Mouse (Mus musculus): ENCODE measurements around the gene Aggf1. TPM values are rescaled to one million over a fixed set of nuclear protein-coding genes. Genes with fewer than 3 reads are reported as not detected.

The Aggf1 gene
- total RNA-seq, 2 experiments from 2014 or later, result 39.0 to 39.9 TPM

- intact Hi-C loops (cut with DNase I), result no loop called here
- DNase-seq (ENCODE audit: extremely low spot score in 1 of 2, low spot score in 2 of 2), result no peak
These were observed 31.7 kb downstream of the Aggf1 start for GRCm38 (mm10) chr13:95343470-95343869.

GRCm38 (mm10) chr13:95336122-95336677, 39.0 kb downstream of the Aggf1 start:
- intact Hi-C loops (cut with DNase I), result no loop called here
- DNase-seq (ENCODE audit: extremely low spot score in 1 of 2, low spot score in 2 of 2), result peak in 1 of 2 experiments; percentile 59

GRCm38 (mm10) chr13:95332086-95332899, 42.9 kb downstream of the Aggf1 start:
- no peak for DNase-seq (ENCODE audit: extremely low spot score in 1 of 2, low spot score in 2 of 2)
- intact Hi-C loops (cut with DNase I), result no loop called here

- no peak for DNase-seq (ENCODE audit: extremely low spot score in 1 of 2, low spot score in 2 of 2)
- intact Hi-C loops (cut with DNase I), result no loop called here
These were observed 44.6 kb downstream of the Aggf1 start for GRCm38 (mm10) chr13:95330507-95330906.

GRCm38 (mm10) chr13:95328767-95329166, 46.4 kb downstream of the Aggf1 start:
- no peak for DNase-seq (ENCODE audit: extremely low spot score in 1 of 2, low spot score in 2 of 2)
- intact Hi-C loops (cut with DNase I), result loop anchor here (10.0 kb wide), 1 partner anchor 104 kb away; no protein-coding TSS in a partner anchor

GRCm38 (mm10) chr13:95327345-95327741, 47.8 kb downstream of the Aggf1 start:
- peak; percentile 52 to 69 for DNase-seq (ENCODE audit: extremely low spot score in 1 of 2, low spot score in 2 of 2)

GRCm38 (mm10) chr13:95326611-95327344, 48.4 kb downstream of the Aggf1 start:
- intact Hi-C loops (cut with DNase I), result loop anchor here (10.0 kb wide), 1 partner anchor 102 kb away; no protein-coding TSS in a partner anchor
- no peak for DNase-seq (ENCODE audit: extremely low spot score in 1 of 2, low spot score in 2 of 2)

More at GRCm38 (mm10) chr13:95327345-95327741, 47.8 kb downstream of the Aggf1 start:
- intact Hi-C loops (cut with DNase I), result loop anchor here (10.0 kb wide), 1 partner anchor 103 kb away; no protein-coding TSS in a partner anchor

GRCm38 (mm10) chr13:95325907-95326550, 49.1 kb downstream of the Aggf1 start:
- intact Hi-C loops (cut with DNase I), result loop anchor here (10.0 kb wide), 1 partner anchor 101 kb away; no protein-coding TSS in a partner anchor
- no peak for DNase-seq (ENCODE audit: extremely low spot score in 1 of 2, low spot score in 2 of 2)

- intact Hi-C loops (cut with DNase I), result loop anchor here (10.0 kb wide), 1 partner anchor 100 kb away; no protein-coding TSS in a partner anchor
- peak; percentile 55 to 90 for DNase-seq (ENCODE audit: extremely low spot score in 1 of 2, low spot score in 2 of 2)
These were observed 49.9 kb downstream of the Aggf1 start for GRCm38 (mm10) chr13:95325080-95325906.

- no peak for DNase-seq (ENCODE audit: extremely low spot score in 1 of 2, low spot score in 2 of 2)
- intact Hi-C loops (cut with DNase I), result loop anchor here (10.0 kb wide), 1 partner anchor 100 kb away; no protein-coding TSS in a partner anchor
These were observed 50.5 kb downstream of the Aggf1 start for GRCm38 (mm10) chr13:95324626-95325079.

- peak; percentile 58 to 82 for DNase-seq (ENCODE audit: extremely low spot score in 1 of 2, low spot score in 2 of 2)
- intact Hi-C loops (cut with DNase I), result loop anchor here (10.0 kb wide), 1 partner anchor 99 kb away; no protein-coding TSS in a partner anchor
These were observed 51.1 kb downstream of the Aggf1 start for GRCm38 (mm10) chr13:95323950-95324625.

GRCm38 (mm10) chr13:95323400-95323799, 51.8 kb downstream of the Aggf1 start, which contains the start of gene Zbed3:
Gene Zbed3 (plus strand): TSS chr13:95323612.
- intact Hi-C loops (cut with DNase I), result loop anchor here (10.0 kb wide), 1 partner anchor 99 kb away; no protein-coding TSS in a partner anchor
- DNase-seq (ENCODE audit: extremely low spot score in 1 of 2, low spot score in 2 of 2), result no peak

GRCm38 (mm10) chr13:95320451-95320850, 54.7 kb downstream of the Aggf1 start:
- no peak for DNase-seq (ENCODE audit: extremely low spot score in 1 of 2, low spot score in 2 of 2)

GRCm38 (mm10) chr13:95319153-95319552, 56.0 kb downstream of the Aggf1 start:
- no peak for DNase-seq (ENCODE audit: extremely low spot score in 1 of 2, low spot score in 2 of 2)
- intact Hi-C loops (cut with DNase I), result no loop called here

More at GRCm38 (mm10) chr13:95320451-95320850, 54.7 kb downstream of the Aggf1 start:
- intact Hi-C loops (cut with DNase I), result loop anchor here (10.0 kb wide), 1 partner anchor 96 kb away; no protein-coding TSS in a partner anchor

- no peak for DNase-seq (ENCODE audit: extremely low spot score in 1 of 2, low spot score in 2 of 2)
- intact Hi-C loops (cut with DNase I), result no loop called here
These were observed 63.1 kb downstream of the Aggf1 start for GRCm38 (mm10) chr13:95312016-95312415.

- DNase-seq (ENCODE audit: extremely low spot score in 1 of 2, low spot score in 2 of 2), result no peak
- intact Hi-C loops (cut with DNase I), result no loop called here
These were observed 68.0 kb downstream of the Aggf1 start for GRCm38 (mm10) chr13:95307100-95307655.

GRCm38 (mm10) chr13:95306596-95306995, 68.6 kb downstream of the Aggf1 start:
- intact Hi-C loops (cut with DNase I), result no loop called here
- no peak for DNase-seq (ENCODE audit: extremely low spot score in 1 of 2, low spot score in 2 of 2)
